Mouse (Mus musculus): ENCODE results near the gene Zfp493. TPM values are rescaled to one million over a fixed set of nuclear protein-coding genes. Genes with fewer than 3 reads are reported as not detected.
"Not testable (repeated sequence)": the region's sequence is repeated elsewhere in the genome, so short reads cannot be mapped to it uniquely, and the experiment has no call there.

Zfp493 gene
- polyA plus RNA-seq (2017; shearing (Covaris generic)) = 1 to 10 TPM; 1.5 to 2.9 TPM

GRCm38 (mm10) chr13:67779265-67780221 lies at the start of gene Zfp493:
Zfp493 (plus strand) TSS chr13:67779693.
- ATAC-seq = peak; percentile 100

DNA sequence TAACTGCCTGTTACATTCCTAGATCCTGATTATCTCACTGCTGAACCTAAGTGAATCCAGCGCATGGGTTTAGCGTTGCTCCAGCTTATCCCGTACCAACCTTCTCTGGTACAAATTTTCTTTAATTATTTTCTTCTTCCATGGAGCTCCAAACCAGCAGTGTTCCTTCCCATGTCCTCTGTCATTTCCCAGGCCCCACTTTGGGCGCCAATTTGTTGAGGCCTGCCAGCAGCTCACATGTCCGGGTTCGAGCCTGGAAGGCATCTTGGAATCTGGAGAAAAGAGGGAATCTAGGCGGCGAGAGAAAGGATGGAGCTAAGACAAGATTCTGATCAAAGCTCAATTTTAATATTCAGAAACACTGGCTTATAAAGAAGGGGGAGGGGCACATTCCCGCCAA lies 45.1 kb upstream of the Zfp493 start:
- not testable (repeated sequence) for ATAC-seq

DNA sequence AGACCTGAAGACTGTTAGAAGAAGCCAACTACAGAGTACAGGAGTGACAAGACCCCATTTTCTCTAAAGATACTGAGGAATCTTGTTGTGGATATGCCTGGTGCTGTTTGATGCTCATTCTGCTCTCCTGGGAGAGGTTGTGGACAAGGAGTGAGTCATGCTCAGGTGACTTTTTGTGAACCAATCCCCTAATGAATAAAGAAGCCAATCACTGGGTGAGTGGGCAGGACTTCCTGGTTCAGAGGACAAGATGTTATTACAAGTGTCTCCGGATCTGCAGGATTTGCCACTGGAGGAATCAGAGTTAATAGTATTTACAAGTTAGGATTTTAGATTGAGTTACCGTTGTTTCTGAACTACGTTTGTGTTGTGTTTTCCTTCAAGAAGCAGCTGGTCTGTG lies 36.6 kb upstream of the Zfp493 start:
- ATAC-seq = no peak

DNA sequence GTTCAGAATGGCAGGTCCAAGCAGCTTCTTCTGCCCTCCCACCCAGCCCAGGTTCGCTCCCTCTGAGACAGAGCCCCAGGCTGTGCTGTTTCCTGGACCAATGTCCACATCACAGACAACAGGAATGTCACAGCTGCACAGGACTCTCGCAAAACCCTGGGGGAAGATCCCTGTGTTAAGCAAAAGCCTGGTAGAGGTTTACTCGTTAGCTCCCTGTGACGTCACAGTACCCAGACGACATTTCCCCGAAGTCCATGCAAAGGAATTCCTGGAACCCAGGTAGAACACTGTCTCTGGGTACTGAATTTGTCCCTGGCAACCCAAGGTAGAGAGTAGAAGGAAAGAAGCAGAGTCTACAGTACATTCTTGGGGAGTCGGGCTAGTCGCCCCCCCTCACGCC lies 35.6 kb upstream of the Zfp493 start:
- no peak for ATAC-seq

- peak; percentile 99 for ATAC-seq
These were observed 24.9 kb upstream of the Zfp493 start, which contains the start of gene Zfp85 for GRCm38 (mm10) chr13:67754333-67755306. Zfp85 (minus strand) TSS chr13:67755228.

- ATAC-seq = no peak
These were observed 23.7 kb upstream of the Zfp493 start for GRCm38 (mm10) chr13:67755761-67756160.

DNA sequence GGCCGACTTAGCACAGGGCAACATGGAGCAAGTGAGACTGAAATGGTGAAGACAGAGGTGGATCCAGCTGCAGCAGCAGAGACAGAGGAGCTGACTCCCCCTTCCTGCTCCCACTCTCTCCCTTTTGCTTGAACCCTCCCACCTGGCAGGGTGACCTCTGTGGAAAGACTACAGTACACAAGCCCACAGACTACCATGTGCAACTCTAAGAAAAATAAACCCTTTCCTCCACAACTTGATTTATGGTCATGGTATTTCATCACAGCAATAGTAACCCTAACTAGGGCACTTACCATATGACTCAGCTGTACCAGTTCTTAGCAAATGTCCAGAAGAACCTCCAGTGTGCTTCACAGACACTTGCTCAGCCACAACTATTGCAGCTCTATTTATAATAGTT lies 19.5 kb upstream of the Zfp493 start:
- no peak for ATAC-seq

DNA sequence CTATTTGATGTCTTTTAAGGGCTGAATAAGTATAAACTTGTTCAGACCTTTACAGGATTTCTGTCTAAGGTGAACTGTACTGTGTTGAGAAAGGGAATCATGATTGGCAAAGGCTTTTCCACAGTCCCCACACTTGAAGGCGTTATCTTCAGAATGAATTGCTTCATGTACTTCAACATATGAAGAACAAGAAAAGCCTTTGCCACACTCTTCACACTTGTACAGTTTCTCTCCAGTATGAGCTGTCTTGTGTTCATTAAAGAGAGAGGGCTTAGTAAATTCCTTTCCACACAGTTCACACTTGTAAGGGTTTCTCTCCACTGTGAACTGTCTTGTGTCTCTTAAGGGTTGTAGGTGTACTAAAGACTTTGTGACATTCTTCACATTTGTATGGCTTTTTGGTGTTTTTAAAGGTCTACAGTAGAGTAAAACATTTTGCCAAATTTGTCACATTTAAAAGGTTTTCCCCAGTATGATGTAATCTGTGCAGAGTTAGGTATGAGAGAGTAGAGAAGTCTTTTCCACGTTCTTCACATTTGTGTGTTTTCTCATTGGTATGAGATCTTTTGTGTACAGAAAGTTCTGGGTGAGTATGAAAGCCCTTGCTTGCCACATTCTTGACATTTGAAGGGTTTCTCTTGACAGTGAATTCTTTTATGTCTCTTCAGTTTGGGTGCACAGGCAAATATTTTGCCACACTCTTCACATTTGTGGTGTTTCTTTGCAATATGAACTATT lies 16.3 kb upstream of the Zfp493 start:
- ATAC-seq = no peak

DNA sequence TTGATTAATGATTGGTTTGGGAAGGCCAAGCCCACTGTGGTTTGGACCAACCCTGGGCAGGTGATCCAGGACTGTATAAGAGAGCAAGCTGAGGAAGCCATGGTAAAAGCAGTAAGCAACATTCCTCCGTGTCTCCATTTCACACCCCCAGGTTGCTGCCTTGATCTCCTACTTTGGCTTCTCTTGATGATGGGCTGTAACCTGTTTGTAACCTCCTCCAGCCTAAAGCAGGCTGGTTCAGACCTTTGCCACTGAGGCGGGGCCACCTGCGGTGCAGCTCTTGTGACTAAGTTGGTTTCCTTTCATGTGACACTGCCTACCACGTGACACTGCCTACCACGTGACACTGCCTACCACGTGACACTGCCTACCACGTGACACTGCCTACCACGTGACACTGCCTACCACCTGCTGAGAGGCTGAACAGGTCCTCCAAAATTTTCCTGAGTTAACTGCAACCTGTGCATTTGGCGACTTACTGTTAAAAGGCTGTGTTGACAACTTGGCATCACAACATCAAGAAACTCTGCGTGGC lies 12.5 kb downstream of the Zfp493 start:
- ATAC-seq = no peak

- ATAC-seq = no peak
These were observed 19.1 kb downstream of the Zfp493 start for GRCm38 (mm10) chr13:67798618-67799017.

- ATAC-seq = not testable (repeated sequence)
These were observed 19.7 kb downstream of the Zfp493 start for GRCm38 (mm10) chr13:67799151-67799550.

DNA sequence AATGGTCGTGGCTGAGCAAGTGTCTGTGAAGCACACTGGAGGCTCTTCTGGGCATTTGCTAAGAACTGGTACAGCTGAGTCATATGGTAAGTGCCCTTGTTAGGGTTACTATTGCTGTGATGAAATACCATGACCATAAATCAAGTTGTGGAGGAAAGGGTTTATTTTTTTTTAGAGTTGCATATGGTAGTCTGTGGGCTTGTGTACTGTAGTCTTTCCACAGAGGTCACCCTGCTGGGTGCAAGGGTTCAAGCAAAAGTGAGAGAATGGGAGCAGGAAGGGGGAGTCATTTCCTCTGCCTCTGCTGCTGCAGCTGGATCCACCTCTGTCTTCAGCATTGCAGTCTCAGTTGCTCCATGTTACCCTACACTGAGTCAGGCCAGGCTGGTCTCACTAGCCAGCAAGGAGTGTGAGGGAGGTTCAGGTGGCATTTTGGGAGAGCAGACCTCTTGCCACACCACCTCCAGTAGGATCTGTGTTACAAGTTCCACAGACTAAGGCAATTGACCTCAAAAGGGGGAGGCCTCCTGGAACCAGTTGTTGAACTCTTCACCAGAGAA lies 32.2 kb downstream of the Zfp493 start:
- ATAC-seq = no peak

- ATAC-seq = no peak
These were observed 33.6 kb downstream of the Zfp493 start for GRCm38 (mm10) chr13:67812961-67813709.

GRCm38 (mm10) chr13:67813710-67814660 lies 34.5 kb downstream of the Zfp493 start, which contains the start of gene Zfp273:
Zfp273 (plus strand) TSS chr13:67813740.
- peak; percentile 95 for ATAC-seq

GRCm38 (mm10) chr13:67818636-67819035 lies 39.1 kb downstream of the Zfp493 start:
- no peak for ATAC-seq

DNA sequence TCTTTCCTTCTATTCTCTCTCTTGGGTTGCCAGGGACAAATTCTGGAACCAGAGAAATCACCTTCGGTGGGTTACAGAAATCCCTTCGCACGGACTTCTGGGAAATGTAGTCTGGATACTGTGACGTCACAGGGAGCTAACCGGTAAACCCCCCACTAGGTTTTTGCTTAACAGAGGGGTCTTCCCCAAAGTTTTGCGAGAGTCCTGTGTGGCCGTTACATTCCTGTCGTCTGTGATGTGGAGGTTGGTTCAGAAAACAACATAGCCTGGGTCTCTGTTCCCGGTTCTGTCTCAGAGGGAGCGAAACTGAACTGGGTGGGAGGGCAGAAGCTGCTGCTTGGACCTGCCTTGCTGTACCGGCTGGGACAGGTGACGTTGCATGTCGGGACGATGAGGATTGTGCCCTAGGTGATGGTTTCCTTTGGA lies 51.4 kb downstream of the Zfp493 start, which contains the start of gene Gm10037:
Gene Gm10037, plus strand, starts transcription at position 196 of the 426 bp plus-strand sequence.
- peak; percentile 89 for ATAC-seq

GRCm38 (mm10) chr13:67833137-67833536 lies 53.6 kb downstream of the Zfp493 start:
- not testable (repeated sequence) for ATAC-seq

Data from CD4-positive, CD25-positive, alpha-beta regulatory T cell, adult 4 months (primary cell).